Mouse (Mus musculus) hindlimb bud, embryonic 11.5 days (tissue): Measurements from ENCODE around the gene Mrpl1.

Experiments used
- DNase-seq: peaks from one replicate; pipeline ENCODE4 v3.0.0-alpha.2; 2012; ENCODE audit warnings: low read depth, low spot score; ENCODE audit errors: extremely low spot score

The Mrpl1 gene

GRCm38 (mm10) chr5:96206897-96207296 is 2.4 kb upstream of the Mrpl1 start:
- DNase-seq = no peak

- no peak for DNase-seq
These were observed 1.8 kb upstream of the Mrpl1 start for GRCm38 (mm10) chr5:96207531-96207930.

GRCm38 (mm10) chr5:96208543-96208942 is 750 bp upstream of the Mrpl1 start:
- DNase-seq = no peak

- DNase-seq = peak; percentile 83
These were observed 757 bp downstream of the Mrpl1 start for GRCm38 (mm10) chr5:96209916-96210583.

- no peak for DNase-seq
These were observed 9.4 kb downstream of the Mrpl1 start for GRCm38 (mm10) chr5:96218648-96219047.

GRCm38 (mm10) chr5:96219512-96219911 is 10.2 kb downstream of the Mrpl1 start:
- no peak for DNase-seq

- DNase-seq = no peak
These were observed 12.0 kb downstream of the Mrpl1 start for GRCm38 (mm10) chr5:96221298-96221697.

GRCm38 (mm10) chr5:96221812-96222585 is 12.7 kb downstream of the Mrpl1 start:
- no peak for DNase-seq

- DNase-seq = no peak
These were observed 13.7 kb downstream of the Mrpl1 start for GRCm38 (mm10) chr5:96222964-96223363.

GRCm38 (mm10) chr5:96226490-96226889 is 17.2 kb downstream of the Mrpl1 start:
- no peak for DNase-seq

GRCm38 (mm10) chr5:96228967-96229366 is 19.7 kb downstream of the Mrpl1 start:
- no peak for DNase-seq

GRCm38 (mm10) chr5:96238797-96239196 is 29.5 kb downstream of the Mrpl1 start:
- no peak for DNase-seq

- no peak for DNase-seq
These were observed 31.6 kb downstream of the Mrpl1 start for GRCm38 (mm10) chr5:96240856-96241255.

- no peak for DNase-seq
These were observed 35.2 kb downstream of the Mrpl1 start for GRCm38 (mm10) chr5:96244511-96244910.

GRCm38 (mm10) chr5:96253995-96254394 is 44.7 kb downstream of the Mrpl1 start:
- no peak for DNase-seq

- DNase-seq = no peak
These were observed 45.9 kb downstream of the Mrpl1 start for GRCm38 (mm10) chr5:96255166-96255565.

GRCm38 (mm10) chr5:96258210-96258609 is 48.9 kb downstream of the Mrpl1 start:
- no peak for DNase-seq

GRCm38 (mm10) chr5:96267017-96267702 is 57.9 kb downstream of the Mrpl1 start:
- peak; percentile 42 for DNase-seq

- DNase-seq = no peak
These were observed 61.8 kb downstream of the Mrpl1 start for GRCm38 (mm10) chr5:96271070-96271469.

GRCm38 (mm10) chr5:96305786-96306185 is 96.5 kb downstream of the Mrpl1 start:
- peak; percentile 14 for DNase-seq

- no peak for DNase-seq
These were observed 97.0 kb downstream of the Mrpl1 start for GRCm38 (mm10) chr5:96306271-96306670.

GRCm38 (mm10) chr5:96306826-96307225 is 97.5 kb downstream of the Mrpl1 start:
- DNase-seq = no peak
